Mouse (Mus musculus) bone marrow macrophage, adult 2 months (primary cell): ENCODE results near the gene Ntrk3.

Source experiments
- CTCF ChIP-seq: IDR thresholded peaks from 2 replicates; pipeline ENCODE4 v1.5.1; 2012; ENCODE audit warnings: low read depth, mild to moderate bottlenecking, low read length, moderate library complexity
- POLR2A ChIP-seq: IDR thresholded peaks from 2 replicates; pipeline ENCODE4 v1.6.1; 2012; ENCODE audit warnings: mild to moderate bottlenecking, low read depth, low read length, borderline replicate concordance

GRCm38 (mm10) chr7:78690956-78691355 lies 46.9 kb downstream of the Ntrk3 start:
- no peak for TF ChIP-seq POLR2A
- no peak for TF ChIP-seq CTCF
